Mouse (Mus musculus) neural tube, embryonic 10.5 days (tissue): ENCODE results near the gene Gm21739.
"Not testable (repeated sequence)": the region's sequence is repeated elsewhere in the genome, so short reads cannot be mapped to it uniquely, and the experiment has no call there.

Experiments used
- DNase-seq: peaks from one replicate; pipeline ENCODE4 v3.0.0-alpha.2; 2017; ENCODE audit warnings: low spot score; ENCODE audit errors: extremely low spot score

Gm21739 gene

GRCm38 (mm10) chrY:44264344-44264743, at the start of gene Gm21739:
Gene Gm21739 (minus strand): TSS chrY:44264444.
- not testable (repeated sequence) for DNase-seq
